Mouse (Mus musculus): ENCODE results near the gene Ctsl. TPM values are rescaled to one million over a fixed set of nuclear protein-coding genes. Genes with fewer than 3 reads are reported as not detected.

Ctsl gene
- polyA plus RNA-seq, 1 experiment, result 150 TPM

- Histone ChIP-seq H3K27me3 (ENCODE audit: control insufficient read depth, insufficient read depth, low read length) (no peaks in the 10 kb centered on the region), H3K4me3 (replicated peaks; ENCODE audit: insufficient read depth, low read depth, low read length) (no peak overlapping the region), H3K27ac (ENCODE audit: insufficient read depth, low read length) (no peak overlapping the region), H3K4me1 (ENCODE audit: control insufficient read depth, insufficient read depth, low read length) (no peaks in the 10 kb centered on the region)
- 46% methylated on average over 6 of the region's 6 CpGs for WGBS
- DNase-seq, result peak in 1 of 2 experiments; percentile 11
- TF ChIP-seq POLR2A (IDR thresholded peaks at IDR 0.05; ENCODE audit: borderline replicate concordance, insufficient read depth, low read length) (no peak), CTCF (IDR thresholded peaks at IDR 0.05; ENCODE audit: borderline replicate concordance, insufficient read depth, low read depth, low read length) (no peak)
Observed at GRCm38 (mm10) chr13:64405550-64405949, 34.9 kb upstream of the Ctsl start.

GRCm38 (mm10) chr13:64403519-64403918 lies 32.8 kb upstream of the Ctsl start:
- TF ChIP-seq CTCF (IDR thresholded peaks at IDR 0.05; ENCODE audit: borderline replicate concordance, insufficient read depth, low read depth, low read length), result no peak
- no peak for TF ChIP-seq POLR2A (IDR thresholded peaks at IDR 0.05; ENCODE audit: borderline replicate concordance, insufficient read depth, low read length)
- no peak for DNase-seq
- H3K4me3 ChIP-seq (replicated peaks; ENCODE audit: insufficient read depth, low read depth, low read length), result no peak overlapping the region
- 70% methylated on average over 3 of the region's 3 CpGs for WGBS
- no peaks in the 10 kb centered on the region for H3K4me1 ChIP-seq (ENCODE audit: control insufficient read depth, insufficient read depth, low read length)
- no peak overlapping the region for H3K27ac ChIP-seq (ENCODE audit: insufficient read depth, low read length)
- no peaks in the 10 kb centered on the region for H3K27me3 ChIP-seq (ENCODE audit: control insufficient read depth, insufficient read depth, low read length)

- Histone ChIP-seq H3K4me3 (replicated peaks; ENCODE audit: insufficient read depth, low read depth, low read length) (no peak overlapping the region), H3K27me3 (ENCODE audit: control insufficient read depth, insufficient read depth, low read length) (no peaks in the 10 kb centered on the region), H3K27ac (ENCODE audit: insufficient read depth, low read length) (no peak overlapping the region), H3K4me1 (ENCODE audit: control insufficient read depth, insufficient read depth, low read length) (no peaks in the 10 kb centered on the region)
- TF ChIP-seq CTCF (IDR thresholded peaks at IDR 0.05; ENCODE audit: borderline replicate concordance, insufficient read depth, low read depth, low read length) (no peak), POLR2A (IDR thresholded peaks at IDR 0.05; ENCODE audit: borderline replicate concordance, insufficient read depth, low read length) (no peak)
- no peak for DNase-seq
- 89% methylated on average over 8 of the region's 8 CpGs for WGBS
Observed at GRCm38 (mm10) chr13:64402951-64403460, 32.3 kb upstream of the Ctsl start.

- Histone ChIP-seq H3K4me3 (replicated peaks; ENCODE audit: insufficient read depth, low read depth, low read length) (no peak overlapping the region), H3K27ac (ENCODE audit: insufficient read depth, low read length) (no peak overlapping the region), H3K27me3 (ENCODE audit: control insufficient read depth, insufficient read depth, low read length) (no peaks in the 10 kb centered on the region), H3K4me1 (ENCODE audit: control insufficient read depth, insufficient read depth, low read length) (no peaks in the 10 kb centered on the region)
- DNase-seq, result no peak
- TF ChIP-seq POLR2A (IDR thresholded peaks at IDR 0.05; ENCODE audit: borderline replicate concordance, insufficient read depth, low read length) (no peak), CTCF (IDR thresholded peaks at IDR 0.05; ENCODE audit: borderline replicate concordance, insufficient read depth, low read depth, low read length) (no peak)
- WGBS, result 78% methylated on average over 10 of the region's 10 CpGs
Observed at GRCm38 (mm10) chr13:64402504-64402949, 31.8 kb upstream of the Ctsl start.

- H3K27ac ChIP-seq (ENCODE audit: insufficient read depth, low read length), result no peak overlapping the region
- H3K4me1 ChIP-seq (ENCODE audit: control insufficient read depth, insufficient read depth, low read length), result no peaks in the 10 kb centered on the region
- 61% methylated on average over 3 of the region's 3 CpGs for WGBS
- no peak overlapping the region for H3K4me3 ChIP-seq (replicated peaks; ENCODE audit: insufficient read depth, low read depth, low read length)
- H3K27me3 ChIP-seq (ENCODE audit: control insufficient read depth, insufficient read depth, low read length), result no peaks in the 10 kb centered on the region
- no peak for TF ChIP-seq CTCF (IDR thresholded peaks at IDR 0.05; ENCODE audit: borderline replicate concordance, insufficient read depth, low read depth, low read length)
- no peak for TF ChIP-seq POLR2A (IDR thresholded peaks at IDR 0.05; ENCODE audit: borderline replicate concordance, insufficient read depth, low read length)
- no peak for DNase-seq
Observed at GRCm38 (mm10) chr13:64402006-64402405, 31.3 kb upstream of the Ctsl start.

GRCm38 (mm10) chr13:64400801-64401361 lies 30.2 kb upstream of the Ctsl start:
- Histone ChIP-seq H3K4me3 (replicated peaks; ENCODE audit: insufficient read depth, low read depth, low read length) (no peak overlapping the region), H3K27me3 (ENCODE audit: control insufficient read depth, insufficient read depth, low read length) (no peaks in the 10 kb centered on the region), H3K4me1 (ENCODE audit: control insufficient read depth, insufficient read depth, low read length) (no peaks in the 10 kb centered on the region), H3K27ac (ENCODE audit: insufficient read depth, low read length) (no peak overlapping the region)
- TF ChIP-seq POLR2A (IDR thresholded peaks at IDR 0.05; ENCODE audit: borderline replicate concordance, insufficient read depth, low read length), result no peak
- no peak for TF ChIP-seq CTCF (IDR thresholded peaks at IDR 0.05; ENCODE audit: borderline replicate concordance, insufficient read depth, low read depth, low read length)
- WGBS, result 37% methylated on average over 7 of the region's 7 CpGs
- DNase-seq, result peak in 1 of 2 experiments; percentile 9

- H3K27me3 ChIP-seq (ENCODE audit: control insufficient read depth, insufficient read depth, low read length), result no peaks in the 10 kb centered on the region
- WGBS, result 82% methylated on average over 3 of the region's 3 CpGs
- no peak overlapping the region for H3K4me3 ChIP-seq (replicated peaks; ENCODE audit: insufficient read depth, low read depth, low read length)
- DNase-seq, result no peak
- no peaks in the 10 kb centered on the region for H3K4me1 ChIP-seq (ENCODE audit: control insufficient read depth, insufficient read depth, low read length)
- TF ChIP-seq CTCF (IDR thresholded peaks at IDR 0.05; ENCODE audit: borderline replicate concordance, insufficient read depth, low read depth, low read length), result no peak
- no peak for TF ChIP-seq POLR2A (IDR thresholded peaks at IDR 0.05; ENCODE audit: borderline replicate concordance, insufficient read depth, low read length)
- H3K27ac ChIP-seq (ENCODE audit: insufficient read depth, low read length), result no peak overlapping the region
Observed at GRCm38 (mm10) chr13:64399906-64400305, 29.2 kb upstream of the Ctsl start.

- DNase-seq, result no peak
- Histone ChIP-seq H3K27ac (ENCODE audit: insufficient read depth, low read length) (no peak overlapping the region), H3K4me3 (replicated peaks; ENCODE audit: insufficient read depth, low read depth, low read length) (no peak overlapping the region), H3K27me3 (ENCODE audit: control insufficient read depth, insufficient read depth, low read length) (no peaks in the 10 kb centered on the region), H3K4me1 (ENCODE audit: control insufficient read depth, insufficient read depth, low read length) (no peaks in the 10 kb centered on the region)
- 94% methylated on average over 1 of the region's 1 CpGs for WGBS
- TF ChIP-seq CTCF (IDR thresholded peaks at IDR 0.05; ENCODE audit: borderline replicate concordance, insufficient read depth, low read depth, low read length) (no peak), POLR2A (IDR thresholded peaks at IDR 0.05; ENCODE audit: borderline replicate concordance, insufficient read depth, low read length) (no peak)
Observed at GRCm38 (mm10) chr13:64398065-64398464, 27.4 kb upstream of the Ctsl start.

Data from cerebellum, adult 2 months (tissue).